Mouse (Mus musculus): ENCODE results near the gene Slc24a4.

DNA sequence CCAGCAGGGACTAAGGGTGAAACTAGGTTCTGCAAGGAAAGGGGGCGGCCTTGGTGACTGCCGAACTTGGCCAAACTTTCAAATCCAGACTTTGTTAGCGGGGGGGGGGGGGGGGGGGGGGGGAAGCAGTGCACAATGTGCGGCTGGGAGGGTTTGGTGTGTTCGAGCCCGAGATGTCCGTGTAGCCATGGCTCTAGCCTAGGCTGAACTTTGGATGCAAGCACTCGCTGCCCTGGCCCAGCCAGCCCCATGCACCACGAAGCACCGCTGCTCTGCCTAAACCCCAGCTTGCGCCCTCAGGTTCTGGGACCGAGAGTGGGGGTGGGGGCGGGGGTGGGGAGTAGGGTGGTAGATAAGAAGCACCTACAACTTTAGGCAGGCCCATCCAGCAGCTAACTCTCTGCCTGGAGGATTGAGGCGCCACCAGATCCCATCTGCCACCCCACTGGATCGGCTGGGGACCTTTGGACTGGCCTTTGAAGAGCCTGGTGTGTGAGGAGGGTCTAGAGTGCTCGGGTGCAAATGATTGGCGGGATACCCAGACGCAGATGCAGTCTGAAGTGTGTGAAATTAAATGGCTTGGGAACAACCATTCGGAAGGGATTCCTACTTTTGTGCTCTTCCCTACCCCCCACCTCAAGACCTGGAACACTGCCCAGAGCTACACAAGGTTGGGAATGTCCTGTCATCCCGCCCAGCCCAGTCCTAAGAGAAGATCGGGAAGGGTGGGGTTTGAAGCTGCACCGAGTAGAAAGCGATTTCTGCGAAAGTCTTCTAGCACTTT lies 155.1 kb downstream of the Slc24a4 start:
- TF ChIP-seq CTCF (IDR thresholded peaks at IDR 0.05) (no peak), EP300 (IDR thresholded peaks at IDR 0.05) (peak; percentile 84; the same call in 1 of the 2 replicates)

Measured in lung, postnatal 0 days (tissue).